Mouse (Mus musculus) olfactory bulb, adult 2 months (tissue): ENCODE data around the gene Tmem117.

ENCODE experiments used
- CTCF ChIP-seq: fragments of 200-500 bp; IDR thresholded peaks from 2 replicates; pipeline ENCODE4 v1.5.1; 2012; ENCODE audit warnings: low read depth, mild to moderate bottlenecking, low read length, moderate library complexity; ENCODE audit not compliant: insufficient read depth
- POLR2A ChIP-seq: fragments of 200-500 bp; IDR thresholded peaks from 2 replicates; pipeline ENCODE4 v1.6.1; 2012; ENCODE audit warnings: mild to moderate bottlenecking, low read depth, low read length, moderate library complexity; ENCODE audit not compliant: insufficient read depth

- TF ChIP-seq CTCF (no peak), POLR2A (no peak)
These were observed 446.3 kb downstream of the Tmem117 start for GRCm38 (mm10) chr15:95075356-95075755.
